Mouse (Mus musculus): ENCODE data around the gene Ubald1.

Gene Ubald1

DNA sequence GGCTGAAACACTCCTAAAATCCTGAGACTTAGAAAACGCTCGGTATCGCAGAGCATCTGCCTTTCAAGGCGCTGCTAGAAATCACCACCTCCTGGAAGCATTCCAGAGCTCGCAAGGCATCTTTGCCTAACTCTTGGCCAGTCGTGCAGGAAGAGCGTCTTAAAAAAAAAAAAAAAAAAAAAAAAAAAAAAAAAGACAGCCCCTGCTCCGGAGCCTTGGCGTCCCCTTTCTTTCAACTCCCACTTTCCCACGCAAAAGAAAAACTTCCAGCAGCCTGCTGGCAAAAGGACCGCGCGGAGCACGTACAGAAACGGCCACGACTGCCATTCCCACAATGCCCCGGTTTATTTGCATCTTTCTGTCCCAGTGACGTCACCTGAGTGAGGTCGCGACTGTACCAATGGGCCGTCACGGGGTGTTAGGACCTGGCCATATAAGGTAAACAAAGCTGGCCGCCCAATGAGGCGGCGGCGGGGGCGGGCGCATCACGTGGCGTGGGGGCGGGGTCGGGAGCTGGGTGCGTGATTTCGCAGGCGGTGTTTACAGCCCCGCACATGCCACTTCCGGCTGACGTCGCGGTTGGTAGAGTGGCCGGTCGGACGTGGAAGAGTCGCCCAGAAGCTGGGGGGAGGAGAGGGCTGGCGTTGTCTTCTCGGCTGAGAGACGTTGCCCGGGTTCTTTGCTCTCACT is at the start of gene Ubald1:
Gene Ubald1, minus strand, starts transcription at position 180 of the 690 bp plus-strand sequence.
- DNase-seq (ENCODE audit: low read depth) = peak; percentile 99

DNA sequence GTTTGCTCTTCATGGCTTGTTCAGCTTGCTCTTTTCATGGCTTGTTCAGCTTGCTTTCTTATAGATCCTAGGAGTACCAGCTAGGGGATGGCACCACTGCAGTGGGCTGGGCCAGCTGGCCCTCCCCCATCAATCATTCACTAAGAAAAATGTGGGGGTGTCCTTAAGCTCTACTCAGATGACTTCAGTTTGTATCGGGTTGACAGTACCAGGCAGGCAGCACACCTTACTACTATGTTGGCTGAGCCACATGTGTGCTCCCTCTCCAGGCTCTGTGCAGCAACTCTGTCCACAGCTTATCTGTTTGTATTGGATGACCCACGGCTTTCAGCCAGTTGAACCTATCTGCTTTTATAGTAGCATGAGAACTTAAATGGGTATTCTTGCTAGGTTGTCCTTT is 48.4 kb upstream of the Ubald1 start:
- DNase-seq (ENCODE audit: low read depth) = no peak

DNA sequence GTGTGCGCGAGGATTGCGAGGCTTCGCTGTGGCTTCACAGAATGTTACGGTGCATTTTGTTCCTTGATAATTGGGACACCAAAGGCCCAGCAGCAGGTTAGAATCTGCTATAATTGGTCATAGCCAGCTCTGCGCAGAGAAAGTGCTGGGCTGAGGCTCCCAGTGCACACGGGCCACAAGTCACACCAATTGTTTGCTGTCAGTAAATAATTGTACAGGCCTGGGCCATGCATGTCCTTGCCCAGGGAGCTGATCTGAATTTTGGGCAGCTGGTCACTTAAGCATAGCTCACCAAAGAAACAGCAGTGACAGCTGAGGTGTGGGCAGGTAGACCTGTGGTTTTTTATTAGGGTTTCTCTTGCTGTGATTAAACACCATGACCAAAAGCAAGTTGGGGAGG is 47.9 kb upstream of the Ubald1 start:
- DNase-seq (ENCODE audit: low read depth) = no peak

DNA sequence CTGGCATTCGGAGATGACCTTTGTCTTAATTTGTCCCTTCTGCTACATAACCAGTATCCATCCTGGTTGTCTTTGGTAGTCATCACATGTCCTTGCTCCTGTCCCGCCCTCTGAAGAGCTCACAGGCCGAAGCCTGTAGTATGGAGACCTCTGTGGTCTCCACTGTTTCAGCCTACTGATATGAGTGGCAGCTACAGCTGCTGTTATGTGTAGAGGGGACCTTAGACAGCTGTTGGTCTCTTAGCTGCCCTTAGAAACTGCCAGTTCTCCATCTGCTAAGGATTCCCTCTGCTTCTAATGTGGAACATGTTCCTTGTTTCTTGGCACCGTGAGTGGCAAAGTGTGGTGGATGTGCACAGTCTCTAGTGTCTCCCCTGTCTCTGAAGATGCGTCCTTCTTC is 43.9 kb upstream of the Ubald1 start:
- DNase-seq (ENCODE audit: low read depth) = no peak

DNA sequence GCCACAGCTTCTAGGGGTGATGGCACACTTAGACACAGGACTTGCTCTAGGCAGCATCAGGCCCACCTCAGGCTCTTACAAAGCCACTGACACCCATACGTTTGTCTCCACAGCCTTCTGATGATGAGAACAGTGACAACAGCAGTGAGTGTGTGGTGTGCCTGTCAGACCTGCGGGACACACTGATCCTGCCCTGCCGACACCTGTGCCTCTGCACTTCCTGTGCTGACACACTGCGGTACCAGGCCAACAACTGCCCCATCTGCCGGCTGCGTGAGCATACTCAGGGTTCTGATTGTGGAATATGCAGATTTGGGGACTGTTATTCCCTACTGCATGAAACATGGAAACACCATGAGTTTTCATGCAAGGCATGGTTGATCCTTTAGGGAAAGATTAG is 42.4 kb upstream of the Ubald1 start:
- no peak for DNase-seq (ENCODE audit: low read depth)

DNA sequence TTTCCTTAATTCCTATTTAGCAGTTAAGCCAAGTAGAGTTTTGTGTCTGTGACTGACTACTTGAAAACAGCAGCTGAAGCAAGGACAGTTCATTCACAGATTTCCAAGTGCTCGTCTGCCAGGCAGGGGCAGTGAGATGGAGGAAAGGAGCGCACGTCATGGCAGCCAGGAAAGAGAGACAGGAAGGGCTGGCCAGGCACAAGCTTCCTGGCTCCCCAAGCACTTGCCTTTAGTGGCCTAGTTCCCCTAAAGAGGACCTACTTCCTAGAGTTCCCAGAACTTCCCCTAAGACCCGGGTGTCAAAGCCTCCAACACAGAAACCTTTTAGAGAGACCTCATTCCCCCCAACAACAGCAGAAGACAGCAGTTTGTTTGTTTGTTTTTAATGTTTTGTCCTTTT is 40.4 kb upstream of the Ubald1 start:
- DNase-seq (ENCODE audit: low read depth) = no peak

DNA sequence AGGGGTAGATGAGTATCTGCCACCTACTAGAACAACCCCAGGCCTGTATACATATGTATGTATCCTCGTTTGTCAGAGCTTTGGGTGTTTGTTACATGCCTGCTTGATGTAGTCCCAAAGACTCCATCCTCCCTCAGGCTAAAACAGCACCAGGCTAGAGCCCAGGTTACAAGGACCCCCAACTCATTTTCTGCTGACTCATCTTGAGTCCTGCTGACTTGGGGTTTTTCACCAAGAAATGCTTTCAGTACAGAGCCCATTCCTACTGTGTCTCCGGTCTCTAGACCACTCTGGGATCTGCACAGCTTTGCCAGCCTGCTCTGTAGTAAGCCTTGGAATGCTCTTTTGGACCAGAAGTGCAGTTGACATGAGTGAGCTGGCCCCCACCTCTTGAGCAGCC is 36.5 kb upstream of the Ubald1 start:
- no peak for DNase-seq (ENCODE audit: low read depth)

DNA sequence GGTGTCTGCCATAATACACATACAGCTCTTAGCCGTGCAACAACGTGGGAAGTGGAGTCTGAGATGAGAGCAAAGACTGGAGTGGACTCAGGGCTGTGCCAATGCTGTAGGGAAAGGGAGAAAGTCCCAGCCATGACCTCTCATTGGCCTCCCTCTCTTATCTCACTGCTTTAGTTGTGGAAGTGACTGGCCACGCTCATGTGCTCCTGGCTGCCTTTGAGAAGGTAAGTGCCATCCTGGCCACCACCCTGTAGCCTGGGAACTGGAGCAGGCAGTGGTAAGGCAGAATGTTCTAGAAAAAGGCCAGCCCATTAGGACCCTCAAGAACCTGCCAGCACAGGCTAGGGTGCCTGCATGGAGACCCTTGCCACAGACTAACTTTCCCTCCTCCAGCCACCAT is 35.8 kb upstream of the Ubald1 start:
- DNase-seq (ENCODE audit: low read depth) = no peak

DNA sequence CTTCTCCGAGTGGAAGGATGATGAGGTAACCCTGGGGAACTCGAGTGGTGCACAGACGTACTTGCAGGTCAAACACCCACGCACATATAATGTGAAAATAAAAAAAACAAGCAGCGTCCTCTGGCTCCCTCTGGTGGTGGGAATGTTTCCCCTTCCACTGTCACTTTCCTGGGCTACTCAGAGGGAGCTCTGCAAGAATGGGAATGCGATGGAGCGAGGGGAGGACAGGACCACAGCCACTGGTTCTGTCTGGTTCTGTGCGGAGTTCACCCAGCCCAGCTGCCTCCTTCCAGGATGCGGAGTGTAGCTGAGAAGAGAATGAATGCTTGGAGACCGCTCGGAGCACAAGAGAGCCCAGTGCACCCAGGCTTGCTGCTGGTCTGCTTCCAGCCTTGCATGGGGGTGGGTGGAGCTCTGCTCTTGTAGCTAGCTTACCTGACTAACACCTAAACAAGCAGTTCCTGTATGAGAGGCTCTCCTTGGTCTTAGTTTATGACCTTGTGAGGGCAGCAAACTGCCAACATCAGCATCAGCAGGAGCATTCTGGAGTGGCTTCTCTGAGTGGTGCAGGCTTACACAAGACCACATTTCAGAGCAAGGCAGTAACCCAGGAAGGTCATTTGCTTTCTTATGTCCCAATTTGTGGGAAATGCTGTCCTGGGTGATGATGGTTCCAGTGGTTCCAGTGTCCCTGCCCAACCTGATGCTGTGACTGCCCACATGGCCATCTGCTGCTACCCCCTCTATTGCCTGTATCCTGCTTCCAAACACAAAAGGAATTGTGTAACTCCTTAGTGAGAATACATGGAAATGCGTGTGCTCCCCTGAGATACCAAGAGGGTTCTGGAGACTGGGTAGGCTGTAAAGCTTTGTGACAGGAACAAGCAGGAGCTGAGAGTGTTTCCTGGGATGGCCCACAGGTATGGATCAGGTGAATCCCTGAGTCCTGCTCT is 33.9 kb upstream of the Ubald1 start:
- peak; percentile 90 for DNase-seq (ENCODE audit: low read depth)

DNA sequence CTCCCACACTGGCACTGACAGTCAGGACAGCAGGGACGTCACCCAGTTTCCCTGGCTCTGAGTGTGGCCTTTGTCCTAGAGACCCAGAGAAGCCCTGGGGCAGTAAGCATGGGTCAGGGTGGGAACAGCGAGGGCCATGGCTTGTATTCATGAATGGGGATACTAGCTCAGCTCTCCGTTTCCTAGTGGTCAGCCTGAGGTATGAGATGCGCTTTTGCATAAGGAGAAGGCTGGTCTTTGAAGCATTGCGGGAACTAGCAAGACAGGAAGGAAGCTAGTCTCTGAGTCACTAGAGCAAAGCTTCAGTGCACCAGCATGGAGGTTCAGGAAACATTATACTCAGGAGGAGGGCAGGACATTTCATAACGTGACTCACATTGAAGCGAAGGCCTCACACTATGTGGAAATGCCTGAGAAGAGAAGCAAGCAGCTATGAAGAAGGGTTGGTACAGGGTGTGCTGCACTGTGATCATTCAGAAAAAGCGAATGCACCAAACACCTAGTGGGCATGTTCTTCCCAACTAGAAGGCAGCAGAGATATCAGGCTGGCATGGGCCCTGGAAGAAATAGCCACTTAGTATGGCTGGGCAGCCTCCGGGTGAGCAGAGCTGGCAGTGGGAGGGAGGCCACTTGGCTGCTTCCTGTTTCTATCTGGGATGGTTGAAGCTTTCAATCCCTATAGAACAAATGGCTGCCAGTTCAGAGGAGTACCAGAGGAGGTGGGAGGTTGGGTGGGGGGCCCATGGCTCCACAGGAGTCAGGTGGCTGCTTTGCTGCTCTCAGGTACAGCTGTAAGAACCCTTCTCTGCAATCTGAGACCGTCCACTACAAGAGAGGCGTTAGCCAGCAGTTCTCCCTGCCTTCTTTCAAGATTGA is 33.0 kb upstream of the Ubald1 start:
- DNase-seq (ENCODE audit: low read depth) = peak; percentile 44

DNA sequence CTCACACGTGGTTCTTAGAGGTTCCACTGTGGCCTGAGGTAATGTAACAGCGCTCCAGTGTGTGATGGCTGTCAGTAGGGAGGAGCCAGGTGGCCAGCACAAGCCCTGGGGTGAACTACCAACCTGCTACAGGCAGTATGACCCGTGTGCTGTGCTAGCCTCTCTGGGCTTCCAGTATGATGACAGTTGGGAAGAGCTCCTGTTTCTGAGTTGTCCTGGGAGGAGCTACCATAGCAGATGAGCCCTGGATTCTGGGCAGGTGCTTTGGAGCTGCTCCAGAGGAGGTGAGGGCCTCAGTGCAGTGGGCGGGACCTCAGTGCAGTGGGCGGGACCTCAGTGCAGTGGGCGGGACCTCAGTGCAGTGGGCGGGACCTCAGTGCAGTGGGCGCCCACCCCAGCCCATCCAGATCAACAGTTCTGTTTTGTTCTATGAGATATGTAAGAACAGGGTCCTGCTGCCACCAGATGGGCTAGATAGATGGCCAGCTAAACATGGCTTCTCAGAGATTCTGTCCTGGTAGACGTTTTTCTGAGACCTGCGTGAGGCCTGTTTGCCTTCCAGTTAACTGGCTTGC is 32.0 kb upstream of the Ubald1 start:
- DNase-seq (ENCODE audit: low read depth) = no peak

DNA sequence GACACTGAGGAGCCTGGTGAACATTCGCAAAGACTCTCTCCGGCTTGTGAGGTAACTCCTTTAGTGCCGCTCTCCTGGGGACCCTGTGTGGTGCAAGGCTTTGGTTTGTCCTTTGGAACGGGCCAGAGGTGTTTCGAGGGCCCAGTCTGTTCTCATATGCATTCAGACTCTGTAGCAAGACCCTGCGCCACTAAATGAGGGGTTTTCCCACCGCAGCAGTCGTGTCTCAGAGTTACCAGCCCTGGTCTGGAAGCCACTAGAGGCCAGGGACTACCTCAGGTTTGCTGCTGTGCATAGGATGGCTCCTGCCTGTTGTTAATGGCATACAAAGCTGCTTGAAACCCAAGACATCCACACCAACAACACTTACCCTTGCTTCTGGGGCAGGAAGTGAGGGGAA is 30.6 kb upstream of the Ubald1 start:
- no peak for DNase-seq (ENCODE audit: low read depth)

DNA sequence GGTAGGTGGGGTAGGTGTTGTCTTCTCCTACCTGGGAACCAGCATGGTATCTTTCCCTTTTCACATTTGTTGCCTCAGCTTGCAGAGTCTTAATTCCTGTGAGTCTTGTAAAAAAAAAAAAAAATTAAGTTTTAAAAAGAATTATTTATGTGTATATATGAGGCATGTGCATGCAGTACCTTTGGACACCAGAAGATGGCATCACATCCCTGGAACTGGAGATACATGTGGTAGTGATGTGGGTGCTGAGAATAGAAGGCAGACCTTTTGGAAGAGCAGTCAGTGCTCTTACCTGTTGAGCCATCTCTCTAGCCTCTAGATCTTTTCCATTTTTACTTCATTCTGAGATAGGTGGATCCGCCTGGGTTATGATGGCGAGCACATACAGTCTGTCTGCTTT is 29.6 kb upstream of the Ubald1 start:
- peak; percentile 49 for DNase-seq (ENCODE audit: low read depth)

DNA sequence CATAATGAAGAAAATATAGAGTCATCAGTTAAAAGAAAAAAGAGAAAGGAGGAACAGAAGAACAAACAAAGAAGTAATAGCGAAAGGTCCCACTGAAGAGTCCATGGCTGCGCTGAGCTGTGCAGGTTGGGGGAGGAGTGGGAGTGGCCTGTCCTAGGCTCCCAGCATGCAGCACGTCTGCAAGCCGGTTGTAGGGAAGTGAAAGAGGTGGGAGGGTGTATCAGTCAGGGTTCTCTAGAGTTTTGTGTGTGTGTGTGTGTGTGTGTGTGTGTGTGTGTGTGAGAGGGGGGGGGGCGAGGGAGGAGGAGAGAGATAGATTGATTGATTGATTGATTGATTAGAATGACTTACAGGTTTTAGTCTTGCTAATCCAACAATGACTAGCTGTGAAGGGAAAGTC is 27.9 kb upstream of the Ubald1 start:
- DNase-seq (ENCODE audit: low read depth) = peak; percentile 44

DNA sequence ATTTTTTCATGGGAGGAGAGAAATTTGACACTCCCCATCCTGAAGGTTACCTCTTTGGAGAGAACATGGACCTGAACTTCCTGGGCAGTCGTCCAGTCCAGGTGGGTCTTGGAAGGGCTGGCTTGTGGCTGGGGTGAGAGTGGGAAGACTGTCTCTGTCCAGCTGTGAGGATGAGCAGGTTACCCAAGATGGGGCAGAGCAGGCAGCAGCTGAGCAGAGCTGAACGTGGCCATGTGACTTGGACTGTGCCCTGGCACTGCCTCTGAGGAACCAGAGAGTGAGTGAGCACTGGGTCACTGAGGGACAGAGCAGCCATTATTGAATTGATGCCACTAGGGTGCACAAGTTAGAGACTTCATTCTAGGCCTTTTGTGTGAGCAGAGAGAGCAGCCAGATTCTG is 27.3 kb upstream of the Ubald1 start:
- DNase-seq (ENCODE audit: low read depth) = no peak

DNA sequence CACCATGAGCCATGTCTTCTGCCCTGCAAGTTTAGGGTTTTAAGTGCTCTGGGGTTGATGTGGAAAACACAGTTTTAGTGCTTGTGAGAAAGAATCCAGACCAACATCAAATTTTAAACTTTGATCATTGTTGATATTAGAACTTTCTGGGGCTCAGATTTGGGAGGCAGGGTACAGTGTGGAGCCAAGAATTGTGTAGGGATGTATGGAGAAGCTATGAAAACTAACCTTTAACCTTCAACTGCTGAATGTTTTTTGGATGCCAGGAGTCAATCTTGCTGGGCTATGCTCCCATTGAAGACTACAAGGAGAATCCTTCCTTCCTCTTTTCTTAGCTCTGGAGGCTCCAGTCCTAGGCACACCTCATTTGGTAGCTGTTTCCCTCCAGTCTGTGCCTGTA is 26.4 kb upstream of the Ubald1 start:
- no peak for DNase-seq (ENCODE audit: low read depth)

DNA sequence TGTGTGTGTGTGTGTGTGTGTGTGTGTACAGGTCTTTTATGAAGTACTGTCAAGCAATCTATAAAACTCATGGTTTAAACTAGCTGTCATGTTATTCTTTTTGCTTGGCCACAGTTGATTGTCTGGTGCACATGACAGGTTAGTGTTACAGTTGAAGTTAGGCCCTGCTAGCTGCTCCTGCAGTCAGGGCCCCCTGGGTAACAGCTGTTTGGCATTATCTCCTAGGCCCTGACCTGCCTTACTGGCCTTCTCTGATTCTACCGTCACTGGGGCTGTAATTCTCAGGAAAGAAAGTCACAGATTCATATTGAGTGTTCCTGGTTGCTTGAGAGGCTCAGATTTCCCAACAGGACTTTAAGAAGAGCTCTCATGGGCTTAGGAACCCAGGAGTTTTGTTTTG is 25.5 kb upstream of the Ubald1 start:
- DNase-seq (ENCODE audit: low read depth) = no peak

DNA sequence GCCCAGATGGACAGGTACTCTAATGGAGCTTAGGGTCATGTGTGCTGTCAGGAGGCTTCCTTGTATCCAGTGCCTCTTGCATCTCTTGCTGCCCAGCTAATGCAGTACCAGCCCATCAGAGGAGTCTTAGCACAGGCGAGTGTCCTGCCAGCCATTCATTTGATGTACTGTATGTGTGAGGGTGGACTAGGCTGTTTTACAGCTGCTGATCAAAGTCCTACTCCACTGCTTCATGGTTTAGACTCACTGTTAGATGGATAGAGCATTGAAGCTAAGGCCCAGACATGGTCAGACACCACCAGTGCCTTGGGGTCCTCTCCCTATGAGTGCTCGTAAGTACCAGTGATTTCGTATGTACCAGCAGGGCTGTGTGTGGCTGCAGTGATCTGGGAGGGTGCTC is 24.8 kb upstream of the Ubald1 start:
- no peak for DNase-seq (ENCODE audit: low read depth)

DNA sequence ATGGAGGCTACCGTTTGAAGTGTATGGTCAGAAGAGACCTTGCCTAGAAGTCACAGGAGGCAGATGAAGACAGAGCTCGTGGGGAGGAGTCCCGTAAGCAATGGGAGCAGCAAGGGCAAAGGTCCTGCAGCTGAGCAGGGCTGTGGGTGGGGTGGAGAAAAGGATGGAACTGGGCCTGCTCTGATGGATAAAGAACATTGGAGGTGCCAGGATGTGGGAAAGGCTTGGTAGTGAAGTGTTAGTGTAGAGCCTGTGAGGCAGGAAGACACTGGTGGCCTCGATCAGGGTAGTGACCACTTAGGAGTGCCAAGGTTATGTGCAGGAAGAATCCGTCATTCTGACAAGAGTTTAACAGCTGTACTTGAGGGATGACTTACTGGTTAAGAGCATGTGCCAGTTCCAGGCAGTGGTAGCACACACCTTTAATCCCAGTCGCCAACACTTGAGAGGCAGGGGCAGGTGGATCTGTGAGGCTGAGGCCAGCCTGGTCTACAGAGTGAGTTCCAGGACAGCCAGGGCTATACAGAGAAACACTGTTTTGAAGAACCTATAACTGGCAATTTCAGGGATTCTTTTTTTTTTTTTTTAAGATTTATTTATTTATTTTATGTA is 23.5 kb upstream of the Ubald1 start:
- no peak for DNase-seq (ENCODE audit: low read depth)

DNA sequence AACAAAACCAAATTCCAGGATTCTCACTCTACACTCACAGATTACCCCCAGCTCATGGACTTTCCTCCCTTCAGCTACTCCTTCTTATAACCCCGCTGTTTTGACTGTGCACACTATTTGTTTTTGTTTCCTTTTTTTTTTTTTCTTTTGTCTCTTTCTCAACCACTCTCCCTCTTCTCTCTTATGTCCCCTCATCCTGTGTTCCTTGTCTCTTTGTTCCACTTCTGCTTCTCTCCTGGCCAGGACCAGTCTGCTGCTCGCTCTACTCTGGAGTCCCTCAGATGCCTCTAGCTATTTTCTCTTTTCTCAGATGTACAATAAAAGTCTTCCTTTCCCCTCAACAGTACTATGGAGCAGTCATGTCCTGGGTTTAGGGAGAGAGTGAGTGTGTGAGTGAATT is 22.3 kb upstream of the Ubald1 start:
- DNase-seq (ENCODE audit: low read depth) = no peak

DNA sequence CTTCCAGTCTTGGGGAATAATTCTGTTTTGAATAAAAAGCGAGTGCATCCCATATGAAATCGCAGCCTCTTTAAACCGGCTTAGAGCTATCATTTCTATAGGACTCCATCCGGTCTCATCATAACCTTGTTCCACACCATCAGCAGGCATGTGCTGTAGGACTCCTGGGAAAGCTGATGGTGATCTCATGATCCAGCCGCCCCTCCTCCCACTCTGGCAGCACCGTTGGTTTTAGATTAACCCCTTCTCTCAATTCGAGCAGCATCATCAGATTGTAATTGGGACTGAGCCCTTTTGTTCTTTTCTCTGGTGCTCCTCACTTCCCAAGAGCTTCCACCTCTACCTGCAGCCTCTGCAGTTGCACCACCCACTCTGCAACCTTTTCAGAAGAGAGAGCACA is 21.1 kb upstream of the Ubald1 start:
- DNase-seq (ENCODE audit: low read depth) = no peak

DNA sequence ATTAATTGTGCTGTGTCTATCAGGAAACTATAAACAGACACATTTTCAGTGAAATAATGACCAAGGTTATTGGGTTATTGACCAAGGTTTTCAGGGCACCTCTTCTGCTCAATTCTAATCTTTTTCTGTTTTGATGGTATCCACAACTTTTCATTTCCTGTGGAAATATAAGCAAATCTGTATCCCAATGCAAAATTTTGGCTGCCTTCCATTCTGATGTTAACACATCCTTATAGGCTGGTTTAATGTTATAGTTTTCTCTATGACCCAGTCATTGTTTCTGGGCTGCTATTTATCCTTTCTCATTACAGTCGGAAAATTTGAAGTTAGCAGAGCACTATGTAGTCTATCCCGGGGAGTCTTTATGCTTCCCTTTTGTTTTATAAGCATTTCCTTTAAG is 19.6 kb upstream of the Ubald1 start:
- no peak for DNase-seq (ENCODE audit: low read depth)
